Mouse (Mus musculus): ENCODE results near the gene Mrpl50.
A peak's percentile ranks its signal among the peaks of the same experiment; 100 is the strongest.
"Not testable (repeated sequence)": the region's sequence is repeated elsewhere in the genome, so short reads cannot be mapped to it uniquely, and the experiment has no call there.

The Mrpl50 gene

DNA sequence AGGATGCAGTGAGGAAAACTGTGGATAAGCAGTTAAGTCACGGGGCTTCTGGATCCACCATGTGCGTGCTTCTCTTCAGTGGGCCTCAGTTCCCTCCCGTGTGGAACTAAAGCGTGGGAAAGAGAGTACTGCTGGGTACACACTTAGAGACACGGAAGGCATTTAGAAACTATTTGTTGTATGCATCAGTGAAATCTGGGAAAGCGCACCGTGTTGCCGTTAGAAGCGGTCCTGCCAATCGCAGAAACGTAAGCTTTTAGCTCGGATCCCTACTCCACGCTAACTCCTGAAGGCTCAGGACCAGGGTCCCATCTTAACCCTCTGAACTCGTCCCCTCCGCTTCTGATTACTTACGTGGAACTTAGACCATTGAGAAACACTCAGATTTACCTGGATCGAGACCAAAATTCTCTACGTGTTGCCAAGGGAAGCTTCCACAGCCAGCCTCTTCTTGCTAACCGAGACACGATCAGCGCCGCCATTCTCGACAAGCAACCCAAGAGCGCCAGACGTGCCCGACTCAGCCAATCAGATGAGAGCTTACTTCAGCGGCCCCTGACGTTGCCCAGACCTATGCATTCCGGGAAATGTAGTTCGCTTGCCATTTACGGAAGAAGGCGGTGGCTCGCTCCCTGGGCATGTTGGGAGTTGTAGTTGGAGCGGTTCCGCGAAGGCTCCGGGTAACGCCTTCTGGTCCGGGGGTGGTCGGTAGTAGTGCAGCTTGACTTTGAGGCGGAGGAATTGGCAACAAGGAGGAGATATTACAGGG, at the start of gene Mrpl50, which contains the start of gene Zfp189:
TSS of gene Mrpl50 (minus strand) at position 522 of the 769 bp plus-strand sequence.
TSS of gene Zfp189 (plus strand) at position 605 of the 769 bp plus-strand sequence.
- DNase-seq: peak; percentile 89 to 95

DNA sequence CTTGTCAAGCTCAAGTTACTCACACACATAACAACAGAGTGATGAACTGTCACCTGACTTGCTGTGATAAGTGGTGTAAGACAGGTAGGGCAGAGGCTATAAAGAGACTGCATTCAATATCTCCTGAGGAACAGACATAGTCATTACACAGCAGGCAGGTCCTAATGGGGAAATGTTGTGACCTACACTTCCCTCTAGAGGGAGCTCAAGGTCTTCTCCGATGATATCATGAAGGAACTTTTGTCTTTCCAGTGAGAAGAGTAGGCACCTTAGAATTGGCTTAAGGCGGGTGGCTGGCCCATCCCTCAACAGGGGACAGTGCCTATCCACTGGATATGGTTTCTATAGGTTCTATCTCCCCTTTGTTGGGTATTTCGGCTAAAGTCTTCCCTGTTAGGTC, 46.7 kb upstream of the Mrpl50 start:
- peak; percentile 41 to 63 for DNase-seq

DNA sequence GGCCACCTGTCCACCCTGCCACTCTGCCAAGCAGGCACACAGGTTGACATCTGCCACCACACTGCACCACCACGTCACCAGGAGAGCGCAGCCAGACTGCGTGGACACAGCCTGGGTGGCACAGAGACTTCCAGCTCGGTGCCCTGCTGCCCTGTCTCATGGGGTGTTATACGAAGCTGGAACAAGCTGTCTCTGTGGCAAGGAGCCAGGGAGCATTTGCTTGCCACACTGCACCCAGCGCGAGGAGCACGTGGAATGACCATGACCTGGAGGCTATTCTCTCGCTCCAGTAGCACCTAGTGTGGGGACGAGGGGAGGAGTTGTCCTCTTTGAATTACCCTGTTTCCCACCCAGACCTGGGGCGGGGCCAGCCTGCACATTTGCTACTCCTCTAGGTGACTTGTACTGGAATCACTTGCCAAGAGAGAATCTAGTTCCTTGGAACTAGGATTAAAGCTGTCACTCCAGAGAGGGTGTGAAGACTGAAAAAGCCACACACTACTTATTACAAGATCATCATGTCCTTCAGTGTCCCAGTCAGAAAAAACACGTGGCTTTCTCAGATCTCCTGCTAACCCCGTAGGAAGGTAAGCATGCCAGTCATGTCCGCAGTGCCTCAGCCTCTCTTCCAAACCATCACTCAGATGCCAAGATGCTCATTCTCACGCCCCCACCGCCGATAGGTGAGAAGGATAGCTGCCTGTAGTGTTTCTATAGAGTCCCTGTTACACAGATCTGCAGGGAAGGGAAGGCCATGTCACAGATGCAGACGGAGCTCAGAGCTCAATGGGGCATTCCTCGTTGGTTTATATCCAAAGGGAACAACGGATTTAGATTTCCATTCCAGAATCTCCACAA, 39.3 kb upstream of the Mrpl50 start:
- peak; percentile 67 to 83 for DNase-seq

DNA sequence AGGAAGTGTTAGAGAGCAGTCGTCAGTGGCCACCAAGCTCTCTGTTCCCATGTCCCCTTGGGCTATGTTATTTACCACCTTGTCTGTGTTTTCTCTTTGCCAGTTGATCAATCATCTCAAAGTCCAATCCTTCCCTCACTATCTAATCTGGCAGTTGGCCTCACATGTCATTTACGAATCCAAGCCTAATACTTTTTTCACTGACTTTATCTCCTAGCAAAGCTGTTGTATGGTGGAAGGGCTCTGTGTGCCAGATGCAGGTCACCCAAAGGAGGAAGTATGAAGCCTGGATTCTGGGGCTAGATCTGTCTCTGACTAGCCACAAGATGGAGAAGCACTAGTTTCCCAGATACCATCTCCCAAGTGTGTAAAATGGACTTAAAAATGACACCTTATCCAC, 37.3 kb upstream of the Mrpl50 start:
- no peak for DNase-seq

DNA sequence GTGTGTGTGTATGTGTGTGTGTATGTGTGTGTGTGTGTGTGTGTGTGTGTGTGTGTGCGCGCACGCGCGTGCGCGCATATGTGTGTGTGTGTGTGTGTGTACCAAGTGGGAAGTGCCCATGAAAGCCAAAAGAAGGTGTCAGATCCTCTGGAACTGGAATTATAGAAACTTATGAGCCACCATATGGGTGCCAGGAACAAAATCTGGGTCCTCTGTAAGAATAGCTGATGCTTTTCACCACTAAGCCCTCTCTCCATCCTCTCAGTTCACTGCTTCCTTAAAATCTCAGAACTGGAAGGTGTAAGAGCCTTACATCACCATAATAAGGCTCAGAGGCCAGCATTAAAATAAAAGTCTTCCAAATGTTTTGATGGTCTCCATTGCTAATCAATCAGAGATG, 36.5 kb upstream of the Mrpl50 start:
- DNase-seq: no peak

DNA sequence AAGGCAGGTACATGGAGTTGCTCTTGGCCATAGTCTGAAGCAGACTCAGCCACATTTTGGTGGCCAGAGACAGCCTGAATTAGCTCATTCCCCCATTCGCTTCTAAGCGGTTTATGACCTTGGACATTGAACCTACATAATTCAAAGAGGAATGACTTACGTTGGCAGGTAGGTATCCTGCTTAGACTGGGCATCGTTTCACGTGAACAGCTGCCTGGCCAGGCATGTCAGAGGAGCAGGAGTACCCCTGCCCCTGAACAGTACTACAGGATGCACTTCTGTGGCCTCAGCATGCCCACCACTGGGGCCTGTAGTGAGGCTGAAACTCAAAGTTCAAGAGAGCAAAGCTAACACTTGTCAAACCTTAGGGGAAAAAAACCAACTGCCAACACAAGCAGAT, 32.5 kb upstream of the Mrpl50 start:
- peak; percentile 22 to 64 for DNase-seq

DNA sequence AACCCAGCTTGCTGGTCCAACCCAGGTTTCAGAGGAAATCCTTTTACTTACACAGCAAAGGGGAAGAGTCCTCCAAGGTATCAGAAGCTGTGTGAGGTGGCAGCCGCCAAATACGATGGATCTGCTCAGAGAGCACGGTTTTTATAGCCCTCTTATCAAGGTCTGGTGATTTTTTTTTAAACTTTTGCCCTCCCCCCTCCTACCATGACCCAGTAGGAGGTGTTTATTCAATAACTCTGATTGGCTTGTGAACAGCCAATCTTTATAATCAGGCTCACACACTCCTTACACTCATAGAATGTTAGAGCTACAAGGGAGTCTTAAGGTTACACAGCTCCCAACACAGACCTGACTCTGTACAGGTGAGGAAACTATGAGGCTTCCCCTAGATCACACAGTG, 28.5 kb upstream of the Mrpl50 start, which contains the start of gene Aldob:
TSS of gene Aldob (minus strand) at position 164 of the 400 bp plus-strand sequence.
- DNase-seq: peak; percentile 37 to 59

DNA sequence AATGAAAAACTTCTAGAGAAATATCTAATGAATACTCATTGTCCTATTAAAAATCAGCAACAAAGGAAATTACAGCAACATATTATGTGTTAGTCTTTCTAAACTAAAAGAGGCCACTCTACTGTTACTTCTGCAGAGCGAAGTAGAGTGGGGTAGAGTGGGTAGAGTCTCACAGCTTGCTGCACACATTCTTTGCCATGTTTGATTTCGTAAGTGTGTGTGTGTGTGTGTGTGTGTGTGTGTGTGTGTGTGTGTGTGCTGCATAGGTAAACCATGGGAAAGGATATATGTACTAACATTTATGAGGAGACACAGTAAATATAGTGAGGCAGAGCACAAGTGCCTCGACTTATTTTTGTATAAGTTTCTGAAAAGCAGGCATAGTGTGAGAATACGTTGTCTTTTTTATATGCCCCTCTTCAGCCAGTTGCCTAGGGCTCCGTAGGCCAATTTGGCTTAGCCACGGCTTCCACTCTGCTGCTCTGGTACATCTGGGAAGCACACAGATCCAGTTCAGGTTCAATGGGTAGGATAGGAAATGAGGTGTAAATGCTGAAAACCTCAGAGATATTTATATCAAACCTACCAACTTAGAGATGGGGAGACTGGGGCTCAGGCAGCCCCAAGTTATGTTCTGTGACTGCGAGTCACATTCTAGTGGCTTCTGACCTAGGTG, 26.8 kb upstream of the Mrpl50 start:
- no peak for DNase-seq

DNA sequence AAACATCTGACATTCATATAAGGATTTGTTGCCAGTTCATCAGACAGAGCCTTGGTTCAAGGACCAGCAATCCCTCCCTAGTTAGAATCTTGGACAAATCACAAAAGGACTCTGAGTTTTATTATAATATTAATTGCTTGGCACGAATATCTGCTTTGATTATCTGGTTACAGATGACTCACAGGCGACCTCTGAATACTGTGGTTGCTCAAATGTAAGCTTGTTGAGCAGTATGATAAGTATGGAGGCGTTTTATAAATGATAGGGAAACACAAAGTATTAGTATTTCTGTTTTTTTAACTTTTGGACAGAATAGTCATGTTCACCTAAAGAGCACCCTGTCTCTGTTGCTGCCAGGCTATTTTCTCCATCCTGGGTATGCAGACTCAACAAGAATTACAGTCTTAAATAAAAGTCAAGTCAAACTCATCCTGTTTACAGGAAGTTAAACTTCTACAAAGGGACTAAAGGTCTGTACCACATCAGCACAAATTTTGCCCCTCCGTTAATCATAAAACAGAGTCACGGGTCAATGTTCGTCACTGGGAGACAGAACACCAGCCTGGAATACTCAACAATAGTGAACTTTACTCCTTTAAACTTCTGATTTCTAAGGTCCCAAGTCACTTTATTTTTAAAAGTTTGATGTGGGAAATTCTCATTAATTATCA, 26.1 kb upstream of the Mrpl50 start:
- no peak for DNase-seq

DNA sequence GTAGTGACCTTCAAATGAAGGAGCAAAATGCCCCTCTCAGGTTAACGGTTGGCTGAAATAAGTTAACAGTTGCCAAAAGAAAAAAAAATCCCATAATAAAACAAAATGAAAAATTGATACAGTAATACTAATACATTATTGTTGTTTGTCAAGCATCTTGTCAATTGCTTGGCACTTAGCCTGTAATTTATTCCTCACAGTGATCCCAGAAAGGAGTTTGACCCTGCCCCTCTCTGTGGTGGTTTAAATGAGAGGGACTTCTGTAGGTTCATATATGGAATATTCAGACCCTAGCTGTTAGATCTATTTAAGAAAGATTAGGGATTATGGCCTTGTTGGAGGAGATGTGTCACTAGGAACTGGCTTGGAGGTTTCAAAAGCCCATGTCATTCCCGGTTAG, 25.1 kb upstream of the Mrpl50 start:
- no peak for DNase-seq

DNA sequence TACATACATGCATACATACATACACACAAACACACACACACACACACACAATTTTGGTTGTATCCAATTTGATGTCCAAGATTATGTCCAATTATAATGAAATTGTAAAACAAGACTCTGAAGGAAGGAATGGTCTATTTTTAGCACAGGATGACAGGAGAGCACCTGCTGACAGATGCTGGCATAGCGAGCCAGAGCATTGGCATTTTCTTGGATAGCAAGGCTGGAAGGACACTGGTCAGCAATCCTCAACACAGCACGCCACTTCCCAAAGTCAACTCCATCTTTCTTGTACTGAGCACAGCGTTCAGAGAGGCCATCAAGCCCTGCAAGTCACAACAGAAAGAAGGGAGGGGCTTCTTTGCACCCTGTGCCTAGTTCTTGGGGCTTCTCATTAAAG, 20.1 kb upstream of the Mrpl50 start:
- DNase-seq: no peak

DNA sequence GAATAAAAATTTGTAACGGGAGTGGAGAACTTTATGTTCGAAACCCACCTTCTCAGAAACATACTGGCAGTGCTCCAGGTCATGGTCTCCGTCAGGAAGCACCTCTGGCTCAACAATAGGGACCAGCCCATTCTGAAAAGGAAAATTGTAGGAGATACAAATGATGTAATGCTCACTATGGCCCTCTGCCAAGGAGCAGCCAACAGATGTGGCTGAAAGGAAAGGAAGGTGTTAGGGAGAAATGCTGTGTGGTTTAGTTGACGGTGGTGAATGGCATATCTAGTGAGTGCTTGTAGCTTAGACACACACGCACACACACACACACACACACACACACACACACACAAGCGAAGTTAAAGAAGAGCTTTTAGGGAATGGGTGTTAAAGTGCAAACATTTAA, 18.8 kb upstream of the Mrpl50 start:
- DNase-seq: no peak

DNA sequence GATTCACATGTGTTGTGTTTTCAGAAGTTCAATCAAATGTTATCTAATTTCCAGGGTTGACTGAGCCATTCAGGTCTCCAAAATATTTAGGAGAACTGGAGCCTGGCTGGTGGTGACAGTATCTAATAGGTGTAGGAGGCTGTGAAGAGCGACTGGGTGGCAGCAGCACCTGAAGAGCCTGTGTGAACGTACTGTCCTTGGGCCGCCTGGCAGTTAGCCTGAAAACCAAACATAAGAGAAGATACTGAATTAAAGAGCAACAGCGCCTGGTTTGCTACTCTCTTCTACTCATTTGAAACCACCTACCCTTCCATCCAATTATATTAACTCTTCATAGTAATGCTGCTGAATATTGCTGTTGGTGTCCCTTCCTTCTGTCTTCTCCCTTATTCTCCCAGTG, 15.8 kb upstream of the Mrpl50 start:
- DNase-seq: no peak

DNA sequence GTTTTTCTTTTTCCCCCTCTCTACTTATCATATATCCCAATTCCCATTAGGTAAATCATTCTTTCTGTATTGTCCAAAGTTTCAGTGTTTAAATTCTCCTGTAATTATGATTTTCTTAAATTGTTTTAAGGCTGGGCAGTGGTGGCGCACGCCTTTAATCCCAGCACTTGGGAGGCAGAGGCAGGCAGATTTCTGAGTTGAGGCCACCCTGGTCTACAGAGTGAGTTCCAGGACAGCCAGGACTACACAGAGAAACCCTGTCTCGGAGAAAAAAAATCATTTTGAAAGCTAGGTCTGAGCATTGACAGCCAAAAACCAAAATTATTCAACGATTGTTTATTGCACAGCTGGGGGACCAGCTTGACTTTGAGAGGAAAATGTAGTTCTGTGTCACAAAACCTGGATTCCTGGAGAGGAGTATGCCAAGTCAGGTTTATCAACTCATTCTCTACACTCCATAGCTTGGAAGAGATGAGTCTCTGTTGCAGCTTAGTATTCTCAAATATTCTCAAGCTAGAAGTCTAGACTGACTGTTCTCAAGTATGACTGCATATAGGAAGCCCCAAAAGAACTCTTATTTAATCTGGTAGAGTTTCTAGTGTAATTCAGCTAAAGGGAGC, 14.9 kb upstream of the Mrpl50 start:
- no peak for DNase-seq

DNA sequence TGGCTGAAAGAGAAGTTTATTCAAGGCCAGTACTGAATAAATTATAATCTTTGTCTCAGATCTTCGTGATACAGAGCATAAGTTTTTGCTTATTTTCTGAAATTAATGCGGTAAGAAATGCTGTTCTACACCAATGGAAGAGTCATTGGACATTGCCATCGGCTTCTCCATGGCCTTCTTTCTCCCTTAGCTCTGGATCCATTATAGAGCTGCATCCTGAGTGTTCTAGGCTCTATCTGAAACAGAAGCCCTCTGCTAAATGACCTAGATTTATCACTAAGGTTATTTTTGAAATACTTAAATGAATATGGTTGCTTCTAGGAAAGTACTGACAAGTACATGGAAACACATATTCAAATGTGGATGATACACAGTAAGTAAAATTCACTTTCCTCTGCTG, 14.1 kb upstream of the Mrpl50 start:
- no peak for DNase-seq

DNA sequence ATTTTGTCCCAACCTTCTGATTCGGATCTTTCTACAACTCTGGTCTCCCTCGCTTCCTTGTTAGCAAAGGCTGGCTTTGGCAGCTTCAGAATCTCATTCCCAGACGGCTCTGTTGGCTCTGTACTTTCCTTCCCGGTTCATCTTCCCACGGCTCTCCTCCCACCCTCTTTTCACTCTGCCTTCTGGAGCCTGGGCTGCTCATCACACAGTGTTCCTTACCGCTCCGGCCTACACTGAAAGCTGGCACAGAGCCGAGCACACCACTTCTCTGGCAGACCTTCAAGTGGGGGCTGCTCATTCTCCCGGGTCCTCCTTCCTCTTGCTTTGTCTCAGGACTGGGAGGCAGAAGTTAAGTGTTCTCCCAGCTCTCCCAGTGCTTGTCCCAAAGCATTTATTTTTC, 1.7 kb upstream of the Mrpl50 start:
- DNase-seq: peak in 1 of 2 experiments; percentile 11

DNA sequence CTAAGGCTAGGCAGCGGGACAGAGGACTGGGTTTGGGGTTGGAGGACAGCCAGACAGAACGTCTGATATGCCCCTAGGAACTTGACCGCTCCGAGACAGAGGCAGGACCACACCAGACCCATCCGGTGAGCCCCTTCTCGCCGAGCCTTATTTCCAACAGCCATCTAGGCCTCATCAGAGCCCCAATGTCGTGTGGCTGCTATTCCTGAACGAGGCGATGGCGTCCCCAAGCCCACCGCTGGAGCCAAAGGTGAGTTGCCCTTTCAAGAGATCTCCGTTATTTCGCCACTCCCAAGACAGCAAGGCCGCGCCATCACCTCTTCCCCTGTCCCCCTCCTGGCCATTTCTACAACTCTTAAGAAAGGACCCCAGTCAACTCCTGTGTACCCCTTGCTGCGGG, 453 bp upstream of the Mrpl50 start:
- no peak for DNase-seq

DNA sequence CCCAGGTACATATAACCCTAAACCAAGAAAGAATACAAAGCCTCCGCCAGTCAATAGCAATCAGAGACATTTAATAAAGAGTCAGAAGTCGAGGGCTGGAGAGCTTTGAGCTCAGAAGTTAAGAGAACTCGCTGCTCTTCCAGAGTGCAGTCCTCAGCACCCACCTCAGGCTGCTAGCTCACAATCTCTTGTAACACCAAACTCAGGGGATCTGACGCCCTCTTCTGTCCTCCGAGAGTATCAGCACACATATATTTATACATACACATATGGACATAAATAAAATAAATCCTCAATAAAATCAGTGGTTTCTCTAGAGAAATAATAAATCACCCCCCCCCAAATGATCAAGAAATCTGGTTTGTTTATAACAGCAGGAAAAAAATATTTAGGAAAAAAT, 1.4 kb downstream of the Mrpl50 start:
- DNase-seq: no peak

DNA sequence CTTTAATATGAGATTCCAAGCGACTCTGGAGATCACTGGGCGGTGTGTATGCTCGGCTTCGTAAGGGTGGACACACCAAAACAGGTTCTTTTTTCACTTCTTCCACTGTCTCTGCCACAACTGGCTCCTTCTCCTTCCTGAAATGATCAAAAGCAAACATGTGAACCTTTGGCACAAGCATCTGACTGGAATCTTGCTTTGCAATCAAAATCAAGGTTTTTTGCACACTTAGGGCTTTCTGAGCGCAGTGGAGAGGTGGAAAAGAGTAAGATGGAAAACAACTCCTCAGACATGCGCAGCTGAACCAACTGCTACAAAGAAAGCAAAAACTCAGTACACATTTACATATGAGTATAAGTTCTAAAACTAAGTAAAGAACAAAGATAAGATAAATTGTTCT, 6.5 kb downstream of the Mrpl50 start:
- no peak for DNase-seq

DNA sequence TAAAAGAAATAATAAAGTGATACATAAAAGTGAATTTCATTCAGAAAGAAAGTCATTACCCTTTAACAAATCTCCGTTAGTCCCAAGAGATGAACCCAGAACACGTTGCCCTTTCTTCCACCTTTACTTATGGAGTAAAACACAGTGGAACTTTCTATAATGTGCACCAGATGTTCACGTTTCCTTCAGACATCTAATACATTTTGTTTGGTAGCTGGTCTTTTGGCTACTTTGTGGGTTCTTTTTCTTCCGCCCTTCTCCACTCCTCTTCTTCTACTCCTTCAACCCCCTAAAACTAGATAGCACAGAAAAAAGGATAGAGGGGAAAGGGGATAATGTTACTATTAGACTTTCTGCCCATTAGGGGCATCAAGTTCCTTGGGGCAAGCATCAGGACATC, 8.3 kb downstream of the Mrpl50 start:
- DNase-seq: no peak

DNA sequence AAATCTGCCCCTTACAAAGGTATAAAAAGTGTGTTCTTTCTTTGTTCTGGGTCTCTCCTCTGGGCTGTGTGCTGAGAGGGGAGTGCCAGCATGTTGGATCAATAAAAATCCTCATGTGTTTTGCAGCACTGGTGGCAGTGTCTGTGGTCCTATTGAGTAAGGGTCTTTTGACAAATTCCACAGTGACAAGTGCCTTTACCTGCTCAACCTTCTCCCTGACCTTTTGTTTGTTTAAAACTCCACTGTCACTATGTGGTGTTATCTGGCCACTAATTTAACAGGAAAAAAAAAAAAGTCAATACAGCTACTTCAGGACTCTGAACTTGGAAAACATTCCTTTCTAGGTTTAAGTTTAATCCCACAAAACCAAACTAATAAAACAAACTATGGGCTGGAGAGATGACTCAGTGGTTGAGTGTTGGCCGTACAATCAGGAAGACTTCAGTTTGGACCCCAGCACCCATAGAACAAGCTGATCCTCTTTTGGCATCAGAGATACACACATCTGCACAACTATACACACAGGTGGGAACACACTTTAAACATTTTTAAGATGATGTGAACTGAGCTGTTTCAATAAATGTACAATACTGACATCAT, 10.6 kb downstream of the Mrpl50 start:
- DNase-seq: not testable (repeated sequence)

DNA sequence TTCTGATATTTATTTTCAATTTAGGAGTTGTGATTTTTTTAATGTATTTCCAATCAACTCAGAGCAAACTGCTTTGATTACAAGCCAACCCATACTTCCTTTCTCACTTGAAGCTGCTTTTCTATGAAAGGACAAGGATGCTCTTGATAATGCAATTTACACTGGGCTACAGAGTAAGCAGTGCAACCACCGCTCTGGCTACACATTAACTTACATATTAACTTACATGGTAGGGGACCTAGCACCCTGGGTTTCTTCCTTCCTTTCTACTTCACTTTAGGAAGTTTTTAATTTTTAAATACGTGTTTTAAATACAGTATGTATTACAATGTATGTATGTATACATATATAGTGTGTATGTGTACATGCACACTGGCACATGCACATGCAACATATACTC, 11.7 kb downstream of the Mrpl50 start:
- DNase-seq: no peak

Measured in kidney, postnatal 4 days (tissue).